Mouse (Mus musculus): ENCODE results near the gene Tnr.

- TF ChIP-seq CTCF (IDR thresholded peaks at IDR 0.05; ENCODE audit: insufficient read depth, low read depth, low read length), result no peak
- no peak for TF ChIP-seq POLR2A (IDR thresholded peaks at IDR 0.05; ENCODE audit: insufficient read depth, low read depth, low read length)
Measured at GRCm38 (mm10) chr1:159923010-159923409, 399.4 kb downstream of the Tnr start.
